Mouse (Mus musculus) adrenal gland, adult (tissue): ENCODE measurements around the gene Clec10a.
"Not testable (repeated sequence)": the region's sequence is repeated elsewhere in the genome, so short reads cannot be mapped to it uniquely, and the experiment has no call there.

Experiments used
- DNase-seq, 2 experiments: peaks; one replicate each; pipeline ENCODE4 v3.0.0; 2022 to 2023; ENCODE audit warnings: low spot score in 1 of 2; ENCODE audit not compliant: inconsistent age in 2 of 2

Gene Clec10a

GRCm38 (mm10) chr11:70155897-70156296, at the start of gene Clec10a:
Gene Clec10a, plus strand, starts transcription at chr11:70156197.
- not testable (repeated sequence) for DNase-seq

- DNase-seq, result no peak
Measured at GRCm38 (mm10) chr11:70107085-70107484, 48.9 kb upstream of the Clec10a start.

DNA sequence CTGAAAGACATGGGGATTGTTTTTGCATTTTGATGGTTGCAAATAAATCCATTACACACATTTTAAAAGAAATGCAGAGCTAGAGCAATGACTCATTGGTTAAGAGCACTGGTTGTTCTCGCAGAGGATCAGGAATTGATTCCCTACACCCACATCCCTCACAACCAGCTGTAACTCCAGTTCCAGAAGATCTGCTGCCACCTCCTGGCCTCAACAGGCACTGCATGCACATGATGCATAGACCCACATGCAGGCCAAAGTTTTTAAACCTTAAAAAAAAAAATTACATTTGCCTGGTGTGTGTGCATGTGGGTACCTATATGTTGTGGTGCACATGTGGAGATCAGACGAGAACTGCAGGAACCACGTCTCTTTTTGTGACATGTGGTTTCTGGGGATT, 45.9 kb upstream of the Clec10a start:
- DNase-seq, result peak in 1 of 2 experiments; percentile 75

DNA sequence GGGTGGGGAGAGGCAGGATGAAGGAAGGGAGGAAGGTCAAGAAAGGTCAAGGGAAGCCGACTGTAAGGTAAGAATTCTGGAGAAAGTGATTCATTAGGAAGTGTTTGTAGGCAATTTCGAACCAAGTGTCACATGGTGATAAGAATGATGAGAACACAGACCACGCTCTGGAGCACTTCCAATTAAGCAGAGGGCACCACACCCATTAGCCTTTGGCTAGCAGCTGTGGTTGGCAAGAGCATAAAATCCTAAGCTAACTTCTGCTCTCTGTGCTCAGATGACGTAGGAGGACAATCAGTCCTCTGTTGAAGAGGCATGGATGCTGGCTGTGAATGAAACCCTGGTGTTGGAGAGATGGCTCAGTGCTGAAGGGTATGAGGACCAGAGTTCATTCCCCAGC, 41.4 kb upstream of the Clec10a start:
- no peak for DNase-seq

GRCm38 (mm10) chr11:70115901-70116300, 40.1 kb upstream of the Clec10a start:
- no peak for DNase-seq

DNA sequence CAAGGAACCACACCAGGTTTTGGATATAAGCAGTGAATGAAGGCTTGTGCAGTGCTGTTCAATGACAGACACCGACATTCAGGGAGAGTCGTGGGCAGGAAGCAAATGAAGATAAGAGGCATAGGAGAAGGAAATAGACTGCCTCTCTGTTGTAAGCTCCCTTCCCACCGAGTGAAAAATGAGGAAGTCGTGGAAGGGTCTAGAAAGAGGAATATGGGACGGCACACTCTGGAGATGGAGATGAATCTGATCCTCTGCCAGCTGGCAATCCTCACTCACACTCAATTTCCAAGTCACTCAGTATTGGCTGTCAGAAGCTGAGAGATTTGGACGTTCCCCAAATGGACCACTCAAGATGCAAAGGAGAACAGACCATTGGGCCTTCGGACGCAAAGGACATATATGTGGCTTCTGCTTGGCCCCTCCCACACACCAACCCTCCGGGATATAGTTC, 26.0 kb upstream of the Clec10a start, which contains the start of gene Mgl2:
Mgl2 (plus strand) TSS at position 404 of the 454 bp plus-strand sequence.
- no peak for DNase-seq

- not testable (repeated sequence) for DNase-seq
Measured at GRCm38 (mm10) chr11:70135001-70135400, 21.0 kb upstream of the Clec10a start.

DNA sequence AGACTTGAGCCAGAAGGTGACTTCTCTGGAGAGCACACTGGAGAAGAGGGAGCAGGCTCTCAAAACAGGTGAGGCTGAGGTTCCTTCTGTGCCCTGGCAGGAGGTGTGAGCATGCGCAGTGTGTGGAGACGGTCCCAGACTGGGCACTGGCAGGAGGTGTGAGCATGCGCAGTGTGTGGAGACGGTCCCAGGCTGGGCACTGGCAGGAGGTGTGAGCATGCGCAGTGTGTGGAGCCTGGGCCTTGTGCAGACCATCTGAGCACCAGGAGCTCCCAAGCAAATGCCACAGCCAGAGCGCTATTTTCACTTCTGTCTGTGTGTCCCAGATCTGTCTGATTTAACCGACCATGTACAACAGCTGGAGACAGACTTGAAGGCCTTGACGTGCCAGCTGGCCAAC, 20.1 kb upstream of the Clec10a start:
- DNase-seq, result not testable (repeated sequence)

DNA sequence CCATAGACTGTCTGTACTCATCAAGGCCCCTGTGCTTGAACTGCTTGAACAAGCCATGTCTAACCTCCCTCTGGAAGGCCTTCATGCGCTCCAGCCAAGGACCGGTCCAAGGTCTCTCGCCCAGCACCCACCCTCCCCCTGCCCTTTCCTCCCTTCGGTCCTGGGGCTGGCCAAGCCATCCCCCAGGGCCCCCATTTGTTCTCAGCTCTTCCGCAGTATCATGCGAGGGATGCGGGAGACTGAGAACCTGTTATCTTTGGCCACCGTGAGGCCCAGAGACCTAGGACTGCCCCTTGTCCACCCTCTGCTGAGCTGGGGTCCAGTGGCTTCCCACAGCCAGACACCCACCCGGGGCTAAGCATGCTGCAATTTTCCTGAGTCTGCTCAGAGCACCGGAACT, 16.8 kb upstream of the Clec10a start:
- peak in 1 of 2 experiments; percentile 29 for DNase-seq

DNA sequence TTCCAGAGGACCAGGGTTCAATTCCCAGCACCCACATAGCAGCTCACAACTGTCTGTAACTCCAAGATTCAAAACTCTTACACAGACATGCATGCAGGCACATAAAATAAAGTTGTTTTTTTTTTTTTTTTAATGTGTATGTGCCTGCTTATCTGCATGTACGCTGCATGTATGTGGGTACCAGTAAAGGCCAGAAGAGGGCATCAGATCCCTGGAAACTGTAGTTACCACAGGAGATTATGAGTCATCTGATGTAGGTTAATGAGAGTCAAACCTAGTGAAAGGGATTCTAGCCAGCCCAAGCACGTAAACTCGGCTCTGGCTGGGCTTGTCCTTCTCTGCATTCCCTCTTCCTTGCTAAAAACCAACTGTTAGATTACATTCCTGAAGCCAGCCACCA, 4.9 kb upstream of the Clec10a start:
- peak in 1 of 2 experiments; percentile 46 for DNase-seq

- DNase-seq, result no peak
Measured at GRCm38 (mm10) chr11:70162336-70162735, 6.3 kb downstream of the Clec10a start.

GRCm38 (mm10) chr11:70165972-70166921, 10.2 kb downstream of the Clec10a start:
- DNase-seq, result peak; percentile 22 to 54

DNA sequence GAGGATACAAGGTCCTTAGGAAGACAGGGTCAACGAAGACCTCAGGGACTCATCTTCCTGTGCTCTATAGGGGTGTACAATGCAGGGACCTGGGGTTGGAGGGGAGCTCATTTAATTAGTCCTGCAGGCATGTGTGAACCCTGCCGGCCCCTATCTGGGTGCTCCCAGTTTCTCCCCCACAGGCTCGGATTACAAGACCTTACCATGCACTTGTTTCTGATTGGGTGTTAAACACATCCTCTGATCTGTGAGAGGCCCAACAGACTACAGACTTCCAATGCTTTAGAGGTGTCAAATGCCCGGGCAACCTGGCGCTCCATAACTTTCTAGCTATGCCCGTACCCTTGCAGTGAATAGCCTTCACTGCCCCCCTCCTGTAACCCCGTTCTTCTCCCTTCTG, 12.1 kb downstream of the Clec10a start:
- no peak for DNase-seq

- DNase-seq, result not testable (repeated sequence)
Measured at GRCm38 (mm10) chr11:70169471-70169870, 13.5 kb downstream of the Clec10a start.

DNA sequence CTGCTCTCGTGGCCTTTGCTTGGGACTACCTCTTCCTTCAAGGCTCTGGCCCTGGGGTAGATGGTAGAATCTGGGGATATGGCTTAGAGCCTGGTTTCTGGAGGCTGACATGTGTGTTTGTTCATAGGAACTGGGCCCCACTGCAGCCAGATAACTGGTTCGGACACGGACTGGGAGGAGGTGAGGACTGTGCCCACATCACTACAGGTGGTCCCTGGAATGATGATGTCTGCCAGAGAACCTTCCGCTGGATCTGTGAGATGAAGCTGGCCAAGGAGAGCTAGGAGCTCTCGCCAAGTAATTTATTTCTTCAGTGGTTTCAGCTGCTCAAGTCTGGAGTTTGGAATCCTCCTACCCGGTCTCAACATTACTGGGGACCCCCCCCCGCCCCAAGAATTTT, 14.3 kb downstream of the Clec10a start:
- no peak for DNase-seq

DNA sequence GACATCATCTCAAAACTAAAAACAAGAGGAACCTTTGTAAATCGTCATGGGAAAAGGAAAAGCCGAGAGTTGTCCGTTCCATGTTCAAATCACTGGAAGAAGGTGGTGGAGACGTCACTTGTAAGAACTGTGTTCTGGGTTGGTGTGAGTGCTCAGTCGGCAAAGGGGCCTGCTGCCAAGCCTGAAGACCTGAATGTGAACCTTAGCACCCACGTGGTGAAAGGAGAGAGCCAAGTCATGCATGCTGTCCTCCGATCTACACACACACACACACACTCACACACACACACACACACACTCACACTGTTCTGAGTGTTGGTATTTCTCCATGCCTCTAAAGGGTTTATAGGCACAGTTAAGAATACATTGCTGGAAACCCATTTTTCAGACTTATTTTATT, 15.2 kb downstream of the Clec10a start:
- DNase-seq, result no peak

- DNase-seq, result peak in 1 of 2 experiments; percentile 79
Measured at GRCm38 (mm10) chr11:70171847-70172246, 15.8 kb downstream of the Clec10a start.

GRCm38 (mm10) chr11:70172298-70172697, 16.3 kb downstream of the Clec10a start:
- DNase-seq, result no peak

- DNase-seq, result no peak
Measured at GRCm38 (mm10) chr11:70174491-70174890, 18.5 kb downstream of the Clec10a start.

GRCm38 (mm10) chr11:70177647-70178046, 21.6 kb downstream of the Clec10a start:
- no peak for DNase-seq

DNA sequence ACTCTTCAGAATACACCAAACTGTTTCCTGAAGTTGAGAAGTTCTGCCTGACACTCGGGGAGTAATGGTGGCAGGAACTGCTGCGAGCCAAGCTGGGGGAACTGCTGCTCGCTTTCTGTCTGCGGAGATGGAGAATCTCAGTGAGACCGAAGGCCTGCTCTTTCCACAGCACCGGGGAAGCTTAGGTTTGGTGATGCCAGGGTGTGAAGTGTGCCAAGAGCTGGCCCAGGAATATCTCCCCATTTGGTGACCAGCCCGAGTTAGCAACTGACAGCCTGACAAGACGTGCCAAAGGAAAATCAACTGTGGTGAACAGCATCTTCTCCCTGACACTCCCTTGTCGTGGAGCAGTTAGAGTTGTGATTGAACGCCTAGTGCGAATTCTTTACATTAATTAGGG, 22.3 kb downstream of the Clec10a start:
- DNase-seq, result no peak

- no peak for DNase-seq
Measured at GRCm38 (mm10) chr11:70178756-70179155, 22.8 kb downstream of the Clec10a start.
